In genomic region chr15:97849116-97849911, GRCm38 (mm10) we compare ENCODE assay signal across 8 mouse cellular contexts. TPM values are rescaled to one million over a fixed set of nuclear protein-coding genes. Genes with fewer than 3 reads are reported as not detected.
DNase-seq lines count a peak whose midpoint lies in the region; ATAC-seq and TF ChIP-seq lines count a peak whose summit lies in the region.

No protein-coding gene starts in this region.

- H3K27me3 ChIP-seq in erythroblast, embryonic 14.5 days (ENCODE audit: control insufficient read depth): no peaks in the 10 kb centered on the region
- 0 out of 2 replicates have a peak, but pooled peaks cover 7% of the 10 kb centered on the region for H3K27me3 ChIP-seq in heart, embryonic 13.5 days (replicated peaks)
- no peaks in the 10 kb centered on the region for H3K27me3 ChIP-seq in kidney, postnatal 0 days (ENCODE audit: insufficient read depth, low read length)
- H3K27me3 ChIP-seq in liver, adult 2 months (ENCODE audit: control insufficient read depth, insufficient read depth, low read length): no peaks in the 10 kb centered on the region
- no peaks in the 10 kb centered on the region for H3K27me3 ChIP-seq in splenic B cell, adult 2 months (ENCODE audit: control insufficient read depth, insufficient read depth, low read length, poor library complexity, severe bottlenecking)

- H3K36me3 ChIP-seq in erythroblast, embryonic 14.5 days (ENCODE audit: control insufficient read depth): peaks cover 4% of the 10 kb centered on the region; the same call in 1 of the 2 replicates
- H3K36me3 ChIP-seq in heart, embryonic 13.5 days: no peaks in the 10 kb centered on the region
- no peaks in the 10 kb centered on the region for H3K36me3 ChIP-seq in kidney, postnatal 0 days (ENCODE audit: insufficient read depth, low read length)
- H3K36me3 ChIP-seq in liver, adult 2 months (ENCODE audit: control insufficient read depth, insufficient read depth, low read length): no peaks in the 10 kb centered on the region
- H3K36me3 ChIP-seq in splenic B cell, adult 2 months (ENCODE audit: control insufficient read depth, insufficient read depth, low read length, poor library complexity, severe bottlenecking): no peaks in the 10 kb centered on the region

- no peaks in the 10 kb centered on the region for H3K79me2 ChIP-seq in liver, adult 2 months (ENCODE audit: control insufficient read depth, insufficient read depth, low read length)

- peaks cover 86% of the 10 kb centered on the region for H3K4me1 ChIP-seq in erythroblast, embryonic 14.5 days (ENCODE audit: control insufficient read depth)
- H3K4me1 ChIP-seq in heart, embryonic 13.5 days: peaks cover 19% of the 10 kb centered on the region
- no peaks in the 10 kb centered on the region for H3K4me1 ChIP-seq in kidney, postnatal 0 days (replicated peaks; ENCODE audit: insufficient read depth, low read length)
- H3K4me1 ChIP-seq in liver, adult 2 months (ENCODE audit: control insufficient read depth, insufficient read depth, low read length): no peaks in the 10 kb centered on the region

- no peak for TF ChIP-seq POLR2A in liver, adult 2 months (IDR thresholded peaks at IDR 0.05; ENCODE audit: extremely low read depth, insufficient read depth, low read length)

- peak overlapping the region; percentile 80 for H3K4me2 ChIP-seq in heart, embryonic 13.5 days
- H3K4me2 ChIP-seq in kidney, postnatal 0 days (ENCODE audit: low read length): peak overlapping the region; percentile 50

- 7% methylated on average over 19 of the region's 19 CpGs for WGBS in heart, embryonic 13.5 days
- 3% methylated on average over 19 of the region's 19 CpGs for WGBS in kidney, postnatal 0 days
- 16% methylated on average over 19 of the region's 19 CpGs for WGBS in liver, adult 2 months

- peak; percentile 91 for TF ChIP-seq CTCF in kidney, postnatal 0 days (IDR thresholded peaks at IDR 0.05; ENCODE audit: low read depth)
- peak; percentile 49; the same call in 1 of the 2 replicates for TF ChIP-seq CTCF in liver, adult 2 months (IDR thresholded peaks at IDR 0.05; ENCODE audit: low read depth, low read length)

- peak overlapping the region; percentile 68 for H3K4me3 ChIP-seq in erythroblast, embryonic 14.5 days (replicated peaks)
- peak overlapping the region; percentile 45 for H3K4me3 ChIP-seq in heart, embryonic 13.5 days
- peak overlapping the region; percentile 14; the same call in 1 of the 2 replicates for H3K4me3 ChIP-seq in kidney, postnatal 0 days (replicated peaks; ENCODE audit: low read depth, low read length)
- H3K4me3 ChIP-seq in liver, adult 2 months (ENCODE audit: insufficient read depth, low read depth, low read length): peak overlapping the region; percentile 13; the same call in 1 of the 2 replicates

- H3K9me3 ChIP-seq in erythroblast, embryonic 14.5 days (ENCODE audit: control insufficient read depth, low read length): peaks cover 3% of the 10 kb centered on the region
- H3K9me3 ChIP-seq in heart, embryonic 13.5 days: no peaks in the 10 kb centered on the region
- H3K9me3 ChIP-seq in kidney, postnatal 0 days (replicated peaks; ENCODE audit: low read length): no peaks in the 10 kb centered on the region

- H3K27ac ChIP-seq in heart, embryonic 13.5 days (replicated peaks): peak overlapping the region; percentile 55
- peak overlapping the region; percentile 8; the same call in 1 of the 2 replicates for H3K27ac ChIP-seq in kidney, postnatal 0 days
- no peak overlapping the region for H3K27ac ChIP-seq in liver, adult 2 months (replicated peaks; ENCODE audit: insufficient read depth, low read depth, low read length)

- ATAC-seq in CD4-positive, CD25-positive, alpha-beta regulatory T cell, adult 4 months: peak; percentile 92
- ATAC-seq in heart, embryonic 13.5 days (ENCODE audit: extremely low read depth, insufficient number of reproducible peaks, low FRiP score, low TSS enrichment): peak; percentile 33
- ATAC-seq in kidney, postnatal 0 days (replicated peaks; ENCODE audit: low FRiP score, low read depth): peak; percentile 55
- ATAC-seq in monocyte, adult 5-6 weeks (replicated peaks; ENCODE audit: insufficient number of reproducible peaks, low FRiP score, low TSS enrichment, poor library complexity, severe bottlenecking): peak; percentile 61

- peak overlapping the region; percentile 77 for H3K9ac ChIP-seq in heart, embryonic 13.5 days
- H3K9ac ChIP-seq in kidney, postnatal 0 days (ENCODE audit: low read depth, low read length): no peak overlapping the region
- no peak overlapping the region for H3K9ac ChIP-seq in liver, adult 2 months (ENCODE audit: low read depth, low read length)

- DNase-seq in brain, embryonic 18.5 days (ENCODE audit: low read depth, low spot score): peak; percentile 78
- DNase-seq in kidney, postnatal 0 days (ENCODE audit: low spot score): peak; percentile 93
- peak; percentile 49 for DNase-seq in liver, adult 2 months (ENCODE audit: extremely low read depth, low read depth, low spot score)
- DNase-seq in splenic B cell, adult 2 months (ENCODE audit: low read depth, low spot score): peak; percentile 93

RNA-seq across cellular contexts. Expression of gene Hdac7, which starts 5.0 kb away (rescaled TPM):
- polyA plus RNA-seq in CD4-positive, CD25-positive, alpha-beta regulatory T cell, adult 4 months (2017; shearing (Covaris generic)): 10 to 100 TPM; 68.2 to 74.2 TPM
- 0.45 and 0.62 TPM in 2 replicates for polyA plus RNA-seq in erythroblast, embryonic 14.5 days (2012)
- 23.4 and 23.7 TPM in 2 replicates for polyA plus RNA-seq in heart, embryonic 13.5 days (2015; fragmentation: Nextera tagmentation; extraction: Ambion mirVana)
- 24.5 and 24.7 TPM in 2 replicates for polyA plus RNA-seq in kidney, postnatal 0 days (2015; fragmentation: Nextera tagmentation; extraction: Ambion mirVana)
- 2.5 and 3.4 TPM in 2 replicates for total RNA-seq in liver, adult 2 months (2014; rRNA removed)
- polyA plus RNA-seq in liver, adult 2 months (2012; rRNA removed): 5.9 and 9.5 TPM in 2 replicates
- 6.5 to 17.5 TPM (median 10.7 TPM) in 3 replicates for total RNA-seq in monocyte, adult 5-6 weeks (2017)

Comparison
In these comparisons a context has a peak if more than half of its experiments do, and no peak if none do; other contexts are left out.
1. ATAC-seq: peak in every context shown above with its lines; median percentile 92 in CD4-positive, CD25-positive, alpha-beta regulatory T cell, adult 4 months; 61 in monocyte, adult 5-6 weeks; 55 in kidney, postnatal 0 days; 33 in heart, embryonic 13.5 days.
2. H3K4me3 ChIP-seq: peak in every context shown above with its lines; median percentile 68 in erythroblast, embryonic 14.5 days; 45 in heart, embryonic 13.5 days; 14 in kidney, postnatal 0 days; 13 in liver, adult 2 months.